Mouse (Mus musculus) kidney, postnatal 4 days (tissue): ENCODE results near the gene Mgll.
A peak's percentile ranks its signal among the peaks of the same experiment; 100 is the strongest.

Source experiments
- DNase-seq, 2 experiments: peaks; one replicate each; pipeline ENCODE4 v3.0.0; 2021; ENCODE audit warnings: mixed read lengths in 2 of 2

Mgll gene

DNA sequence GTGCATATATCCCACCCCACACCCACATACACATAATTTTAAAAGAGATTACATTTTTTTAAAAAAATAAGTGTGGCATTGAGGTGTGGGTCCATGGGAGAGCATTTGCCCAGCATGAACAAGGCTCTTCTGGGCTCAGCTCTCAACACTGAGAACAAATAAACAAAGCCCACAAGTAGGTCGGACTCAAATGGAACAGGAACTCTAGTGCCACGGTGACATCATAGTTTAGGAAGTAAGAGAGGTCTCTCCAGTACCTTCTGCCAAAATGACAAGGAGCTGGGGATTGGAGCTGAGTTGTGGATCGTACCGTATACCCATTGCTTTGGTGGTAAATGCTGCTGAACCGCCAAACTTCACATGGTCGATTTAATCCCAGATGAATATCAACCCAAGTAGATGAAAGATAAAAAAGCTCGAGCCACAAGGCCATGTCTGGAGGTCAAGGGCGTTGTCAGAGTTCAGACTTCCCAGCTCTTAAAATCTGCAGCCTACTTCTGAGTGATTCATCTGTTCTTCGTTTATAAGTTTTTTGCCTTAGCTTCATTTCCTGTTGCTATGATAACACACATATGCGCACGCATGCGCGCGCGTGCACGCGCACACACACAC, 80.9 kb downstream of the Mgll start:
- DNase-seq: no peak

DNA sequence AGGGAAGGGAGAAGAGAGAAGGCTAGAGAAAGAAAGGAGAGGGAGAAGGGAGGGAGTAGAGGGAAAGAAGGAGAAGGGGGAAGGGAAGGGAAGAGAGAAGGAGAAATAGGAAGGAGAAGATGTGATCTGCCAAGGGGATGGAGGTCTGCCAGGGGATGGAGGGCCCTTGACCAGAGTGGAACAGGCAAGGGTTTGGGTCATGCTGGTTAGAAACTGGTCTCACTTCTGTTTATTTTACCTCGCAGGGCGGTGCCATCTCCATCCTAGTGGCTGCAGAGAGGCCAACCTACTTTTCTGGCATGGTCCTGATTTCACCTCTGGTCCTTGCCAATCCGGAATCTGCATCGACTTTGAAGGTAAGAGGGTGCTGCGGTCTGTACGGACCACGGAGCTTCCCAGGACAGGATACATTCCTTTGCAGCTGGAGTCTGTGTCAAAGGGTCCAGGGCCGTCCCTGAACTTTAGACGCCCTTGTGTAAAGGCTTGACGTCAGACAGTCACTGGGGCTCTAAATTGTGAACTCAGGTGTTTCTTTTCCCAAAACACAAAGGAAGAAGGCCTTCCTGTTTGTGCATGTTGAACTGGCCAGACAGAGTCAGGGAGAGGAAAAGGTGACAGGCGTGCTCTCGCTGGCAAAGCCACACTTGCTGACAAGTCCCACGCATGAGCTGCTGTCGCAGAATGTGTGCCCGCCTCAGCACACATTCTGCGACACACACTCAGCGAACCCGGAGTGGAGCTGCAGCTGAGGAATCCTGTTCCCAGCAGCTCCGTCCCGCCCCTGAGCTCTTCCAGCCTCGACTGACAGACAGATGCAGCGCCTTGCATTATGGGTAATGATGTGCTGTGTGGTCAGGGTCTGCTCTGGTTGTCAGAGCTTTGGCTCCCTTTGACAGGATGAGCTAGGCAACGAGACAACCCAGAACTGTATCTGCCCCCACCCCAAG, 85.2 kb downstream of the Mgll start:
- DNase-seq: no peak

- DNase-seq: no peak
Measured at GRCm38 (mm10) chr6:88810291-88810690, 86.1 kb downstream of the Mgll start.

DNA sequence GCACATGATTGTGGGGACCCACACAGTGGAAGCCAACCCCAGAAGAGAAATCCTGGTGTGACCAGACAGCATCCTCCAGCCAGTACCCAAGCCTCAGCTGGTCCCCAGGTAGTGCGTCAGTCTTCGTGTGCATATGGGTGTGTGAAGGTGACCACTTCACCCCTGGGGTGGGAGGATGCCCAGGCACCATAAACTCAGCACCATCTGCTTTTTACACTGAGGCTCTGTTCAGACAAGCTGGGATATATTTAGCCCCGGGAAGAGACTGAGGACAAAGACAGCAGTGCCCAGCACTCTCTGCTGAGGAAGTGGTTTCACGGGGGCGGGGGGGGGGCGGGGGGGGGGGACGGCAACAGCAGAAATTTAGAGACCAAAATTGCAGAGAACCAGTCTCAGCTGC, 87.2 kb downstream of the Mgll start:
- DNase-seq: no peak

DNA sequence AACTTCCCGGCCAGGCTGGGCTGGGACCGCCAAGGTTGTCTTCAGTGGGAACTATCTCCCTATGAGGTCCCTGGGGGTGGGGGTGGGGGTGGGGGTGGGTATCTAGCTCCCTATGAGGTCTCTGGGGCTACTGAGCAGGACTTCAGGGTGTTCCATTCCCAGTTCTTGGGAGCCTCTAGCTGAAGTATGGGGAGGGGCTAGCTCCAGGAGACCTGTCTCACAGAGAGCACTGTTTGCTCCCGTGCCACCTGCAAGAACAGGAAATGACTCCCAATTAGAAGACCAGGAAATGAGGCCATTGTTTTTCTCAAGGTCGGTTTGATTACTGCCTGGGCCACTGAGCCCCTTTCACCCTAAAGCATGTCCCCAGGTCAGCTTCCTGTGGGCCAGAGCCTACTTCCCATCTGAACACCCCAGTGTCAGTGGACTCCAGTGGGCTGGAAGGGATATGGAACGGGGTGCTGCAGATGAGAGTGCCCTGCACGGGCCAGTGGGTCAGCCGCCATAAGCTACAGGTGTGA, 87.7 kb downstream of the Mgll start:
- peak in 1 of 2 experiments; percentile 27 for DNase-seq

DNA sequence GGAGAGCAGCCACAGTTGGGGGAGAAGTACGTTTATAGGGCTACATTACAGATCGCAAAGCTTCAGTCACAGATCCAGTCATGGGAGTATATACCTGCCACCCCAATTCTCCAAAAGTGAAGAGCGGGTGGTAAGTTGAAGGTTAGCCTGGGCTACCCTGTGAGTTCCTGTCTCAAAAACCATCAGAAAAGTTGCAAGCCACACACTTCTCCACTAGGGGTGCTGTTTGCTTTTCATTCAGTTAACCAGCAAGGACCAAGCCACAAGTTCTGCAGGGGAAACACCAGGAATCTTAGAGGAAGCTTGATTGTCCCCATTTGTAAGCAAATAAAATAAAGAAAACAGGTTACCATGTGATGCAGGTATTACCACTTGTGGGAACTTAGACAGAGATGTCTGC, 88.7 kb downstream of the Mgll start:
- DNase-seq: peak; percentile 52 to 68

- no peak for DNase-seq
Measured at GRCm38 (mm10) chr6:88813832-88814231, 89.6 kb downstream of the Mgll start.

DNA sequence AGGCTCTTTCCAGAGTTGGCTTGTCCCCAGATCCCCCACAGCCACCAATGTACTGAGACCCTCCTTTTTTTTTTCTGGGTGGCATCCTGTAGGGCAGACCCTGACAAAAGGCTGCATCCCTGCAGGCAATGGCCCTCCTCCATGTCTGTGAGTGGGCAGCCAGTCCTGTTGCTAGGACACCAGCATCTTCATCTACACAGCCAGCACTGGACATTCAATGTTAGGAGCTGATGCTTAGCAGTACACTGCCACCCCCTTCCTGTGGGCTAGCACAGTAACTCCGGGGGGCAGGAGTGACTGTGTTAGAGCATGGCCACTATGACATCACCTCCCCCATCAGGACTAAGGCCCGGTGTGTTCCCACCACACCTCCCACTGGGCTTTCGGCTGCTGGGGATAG, 90.8 kb downstream of the Mgll start:
- DNase-seq: no peak

DNA sequence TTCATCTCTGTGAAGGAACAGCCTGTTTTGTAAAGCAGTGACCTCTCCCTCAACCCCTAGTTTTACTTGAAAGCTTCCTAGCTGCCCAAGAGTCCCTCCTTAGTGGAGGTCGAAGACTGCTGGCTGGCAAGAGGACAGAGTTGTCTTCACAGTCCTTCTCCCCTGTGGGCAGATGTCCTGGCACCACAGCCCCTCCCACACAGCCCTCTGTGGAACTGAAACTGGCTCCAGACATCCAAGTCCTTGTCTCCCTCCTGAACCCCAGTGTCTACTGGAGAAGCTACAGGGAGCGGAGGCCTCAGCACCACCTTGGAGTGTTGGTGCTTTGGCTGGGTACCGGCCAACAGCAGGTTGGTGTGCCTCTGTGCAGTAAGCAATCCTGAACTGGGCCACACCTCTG, 91.3 kb downstream of the Mgll start:
- no peak for DNase-seq

GRCm38 (mm10) chr6:88816913-88817312, 92.7 kb downstream of the Mgll start:
- DNase-seq: no peak

DNA sequence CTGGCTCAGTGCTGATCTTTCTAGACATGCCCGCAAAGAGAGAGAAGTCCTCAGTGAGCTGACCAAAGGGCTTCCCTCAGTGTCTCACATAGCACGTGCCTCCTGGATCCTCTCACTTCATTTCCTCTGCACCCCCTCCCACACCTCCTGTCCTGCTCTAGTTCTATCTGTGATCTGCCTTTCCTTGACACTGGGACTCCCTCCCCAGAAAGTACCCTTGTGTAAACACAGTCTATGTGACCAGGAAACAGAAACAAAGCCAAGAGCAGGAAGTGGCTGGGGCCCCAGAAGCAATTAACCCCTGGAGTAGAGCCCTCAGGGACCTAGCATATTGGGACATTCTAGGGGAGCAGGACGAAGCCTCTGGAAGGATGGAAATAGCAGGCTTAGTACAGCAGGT, 96.6 kb downstream of the Mgll start:
- no peak for DNase-seq

DNA sequence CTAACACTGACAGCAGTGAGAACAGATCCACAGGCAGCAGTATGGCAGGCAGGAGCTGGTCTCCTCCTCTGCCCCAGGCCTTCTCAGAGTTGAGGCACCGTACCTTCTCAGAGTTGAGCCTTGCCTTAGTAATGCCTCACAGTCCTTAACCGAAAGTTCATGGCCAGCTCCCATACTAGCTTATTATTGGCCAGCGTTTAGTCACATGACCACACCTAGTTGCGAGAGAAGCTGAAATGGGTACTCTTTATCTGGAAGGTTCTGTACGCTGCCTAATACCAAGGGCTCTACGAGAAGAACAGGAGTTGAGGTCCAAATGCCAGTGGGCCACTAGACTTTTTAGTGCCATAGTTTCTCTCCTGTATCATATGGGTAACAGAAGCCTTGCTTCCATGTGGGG, 97.1 kb downstream of the Mgll start:
- no peak for DNase-seq

GRCm38 (mm10) chr6:88821901-88822300, 97.7 kb downstream of the Mgll start:
- no peak for DNase-seq

GRCm38 (mm10) chr6:88824183-88824582, 100.0 kb downstream of the Mgll start:
- DNase-seq: no peak

GRCm38 (mm10) chr6:88826088-88826487, 101.9 kb downstream of the Mgll start:
- no peak for DNase-seq

GRCm38 (mm10) chr6:88826545-88826944, 102.3 kb downstream of the Mgll start:
- DNase-seq: peak; percentile 83 to 89

- peak; percentile 30 to 53 for DNase-seq
Measured at GRCm38 (mm10) chr6:88826965-88827364, 102.8 kb downstream of the Mgll start.

GRCm38 (mm10) chr6:88827395-88828205, 103.4 kb downstream of the Mgll start:
- no peak for DNase-seq

DNA sequence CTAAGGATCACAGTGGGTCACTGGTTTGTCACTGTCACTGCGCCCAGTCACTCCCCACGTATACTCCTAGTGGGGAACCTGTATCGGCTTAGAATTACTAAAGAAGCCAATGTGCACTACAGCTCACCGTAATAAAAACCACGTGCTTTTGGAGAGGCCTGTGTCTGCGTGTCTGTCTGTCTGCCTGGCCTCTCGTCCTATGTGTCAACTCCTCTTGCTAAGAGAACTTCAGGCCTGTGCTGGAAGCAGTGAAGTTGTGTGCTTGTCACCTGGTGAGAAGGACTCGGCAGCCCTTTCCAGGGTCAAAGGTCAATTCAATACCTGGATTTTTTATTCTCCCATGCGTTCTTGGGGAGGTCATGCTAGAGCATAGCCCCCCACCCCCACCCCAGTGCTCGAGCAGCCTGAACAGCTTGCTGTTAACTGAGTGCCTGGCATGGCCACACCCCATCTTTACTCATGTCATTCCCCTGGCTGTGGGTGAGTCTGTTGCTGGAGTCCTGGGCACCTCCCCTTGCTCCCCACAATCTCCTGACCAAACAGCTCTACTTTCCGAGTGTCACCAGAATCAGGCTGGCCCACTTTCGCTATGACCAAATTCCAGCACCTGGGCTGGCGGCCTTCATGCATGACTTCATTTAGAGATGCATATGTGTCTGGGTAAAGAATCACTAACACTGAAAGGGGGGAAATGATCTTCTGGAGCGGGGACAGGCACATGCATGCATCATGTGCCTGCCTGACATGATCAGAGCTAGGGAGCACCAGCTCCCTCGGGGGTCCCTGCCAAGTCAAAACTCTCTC, 104.2 kb downstream of the Mgll start:
- no peak for DNase-seq

DNA sequence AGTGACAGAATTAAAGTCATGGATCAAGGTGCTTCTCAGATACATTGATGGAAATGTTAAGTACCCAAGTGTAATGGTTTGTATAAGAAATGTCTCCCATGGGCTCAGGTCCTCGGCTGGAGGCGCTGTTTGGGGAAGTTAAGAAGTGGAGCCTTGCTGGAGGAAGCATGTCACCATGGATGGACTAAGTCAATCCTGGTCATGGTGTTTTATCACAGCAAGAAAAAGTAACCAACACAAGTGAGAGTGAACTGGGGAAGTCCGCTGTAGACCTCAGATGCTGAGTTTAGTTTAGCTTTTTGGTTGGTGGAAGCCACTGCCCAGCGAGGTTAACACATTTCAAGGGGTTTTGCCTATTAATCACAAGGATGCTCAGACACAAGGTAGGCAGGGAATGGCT, 105.4 kb downstream of the Mgll start:
- DNase-seq: no peak

DNA sequence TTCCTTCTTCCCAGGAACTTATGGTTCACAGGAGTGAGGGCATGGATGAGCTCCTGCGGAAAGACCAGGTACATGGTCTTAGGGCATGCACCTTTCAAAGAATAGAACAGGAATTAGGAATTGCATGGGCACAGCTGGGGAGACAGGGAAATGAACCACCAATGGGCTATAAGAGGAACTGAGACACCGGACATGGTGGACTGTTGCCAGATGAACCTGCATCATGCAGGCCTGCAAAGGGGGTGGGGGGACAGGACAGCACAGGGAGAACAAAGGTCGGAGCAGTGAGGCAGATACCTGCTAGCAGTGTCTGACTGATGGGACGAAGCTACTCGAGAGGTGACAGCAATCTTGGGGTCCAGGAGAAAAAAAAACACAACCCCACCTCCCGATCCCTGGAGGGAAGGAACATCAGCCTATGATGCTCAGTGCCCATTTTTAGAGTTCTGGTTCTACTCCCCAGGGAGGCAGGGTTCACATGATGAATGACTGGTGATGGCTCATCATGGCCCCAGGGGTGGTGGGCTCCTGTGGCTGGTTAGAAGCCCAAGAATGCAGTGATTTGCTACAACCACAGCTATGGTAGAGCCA, 106.0 kb downstream of the Mgll start:
- no peak for DNase-seq

- peak; percentile 78 to 83 for DNase-seq
Measured at GRCm38 (mm10) chr6:88831456-88831855, 107.2 kb downstream of the Mgll start.
